Mouse (Mus musculus) lung, embryonic 16.5 days (tissue): ENCODE data around the gene Rab11a. TPM values are rescaled to one million over a fixed set of nuclear protein-coding genes. Genes with fewer than 3 reads are reported as not detected.
A peak's percentile ranks its signal among the peaks of the same experiment; 100 is the strongest.

Source experiments
- ATAC-seq: fragments of 200-750 bp; cut with Nextera tagmentation; 2 replicates; pipeline ENCODE4 v1.8.0; 2017; ENCODE audit warnings: low read depth, mild to moderate bottlenecking, moderate library complexity
- H3K27ac ChIP-seq: fragments of 300-500 bp; sonication (generic); 2 replicates; pipeline ENCODE4 v1.5.1; 2014; ENCODE audit warnings: mild to moderate bottlenecking, control low read depth, low read length
- H3K27me3 ChIP-seq: fragments of 300-500 bp; sonication (generic); 2 replicates; pipeline ENCODE4 v1.6.1; 2014; ENCODE audit warnings: low read depth, low read length, mixed read lengths; ENCODE audit not compliant: control insufficient read depth, insufficient read depth
- H3K36me3 ChIP-seq: fragments of 300-500 bp; sonication (generic); 2 replicates; pipeline ENCODE4 v1.6.1; 2014; ENCODE audit warnings: low read length; ENCODE audit not compliant: control insufficient read depth, insufficient read depth
- H3K4me1 ChIP-seq: fragments of 300-500 bp; sonication (generic); replicated peaks from 2 replicates; pipeline ENCODE4 v1.6.1; 2014; ENCODE audit warnings: low read length, mixed read lengths; ENCODE audit not compliant: control insufficient read depth, insufficient read depth
- H3K4me2 ChIP-seq: fragments of 300-500 bp; sonication (generic); 2 replicates; pipeline ENCODE4 v1.6.1; 2014; ENCODE audit warnings: low read depth, low read length, control low read depth
- H3K4me3 ChIP-seq: fragments of 300-500 bp; sonication (generic); 2 replicates; pipeline ENCODE4 v1.5.1; 2014; ENCODE audit warnings: mild to moderate bottlenecking, low read length, control low read depth
- H3K9ac ChIP-seq: fragments of 300-500 bp; sonication (generic); 2 replicates; pipeline ENCODE4 v1.6.1; 2014; ENCODE audit warnings: low read length, control low read depth
- H3K9me3 ChIP-seq: fragments of 300-500 bp; sonication (generic); 2 replicates; pipeline ENCODE4 v1.6.1; 2016; ENCODE audit warnings: low read length; ENCODE audit not compliant: control insufficient read depth
- WGBS: fragments of 180-500 bp; shearing (Covaris S2); extraction: QIAGEN DNeasy Blood & Tissue Kit; methylation state at CpG from one replicate; pipeline ENCODE4 v1.1.7; 2014; 5-methylcytosine and 5-hydroxymethylcytosine counted together
- polyA plus RNA-seq: library from polyadenylated mRNA; unstranded; fragments of >200 nt; fragmentation: Nextera tagmentation; extraction: Ambion mirVana; gene quantifications from 2 replicates; pipeline ENCODE4 v1.2.1, GENCODE M21; 2015

The Rab11a gene
- polyA plus RNA-seq, 1 experiment from 2014 or later = 360 TPM

- Histone ChIP-seq H3K9me3 (no peaks in the 10 kb centered on the region), H3K27ac (no peak overlapping the region), H3K36me3 (no peaks in the 10 kb centered on the region), H3K4me2 (no peak overlapping the region), H3K4me1 (no peaks in the 10 kb centered on the region), H3K4me3 (no peak overlapping the region), H3K9ac (no peak overlapping the region), H3K27me3 (no peaks in the 10 kb centered on the region)
- 70% methylated on average over 2 of the region's 2 CpGs for WGBS
- no peak for ATAC-seq
Measured at GRCm38 (mm10) chr9:64764824-64765223, 27.3 kb upstream of the Rab11a start.

GRCm38 (mm10) chr9:64758052-64758451 lies 20.5 kb upstream of the Rab11a start:
- Histone ChIP-seq H3K4me1 (no peaks in the 10 kb centered on the region), H3K4me3 (no peak overlapping the region), H3K27me3 (no peaks in the 10 kb centered on the region), H3K9ac (no peak overlapping the region), H3K9me3 (no peaks in the 10 kb centered on the region), H3K27ac (no peak overlapping the region), H3K4me2 (no peak overlapping the region), H3K36me3 (no peaks in the 10 kb centered on the region)
- ATAC-seq = no peak
- 86% methylated on average over 14 of the region's 14 CpGs for WGBS

- Histone ChIP-seq H3K27me3 (no peaks in the 10 kb centered on the region), H3K4me3 (no peak overlapping the region), H3K9ac (no peak overlapping the region), H3K36me3 (no peaks in the 10 kb centered on the region), H3K27ac (no peak overlapping the region), H3K4me2 (no peak overlapping the region), H3K4me1 (no peaks in the 10 kb centered on the region), H3K9me3 (no peaks in the 10 kb centered on the region)
- no peak for ATAC-seq
- WGBS = 82% methylated on average over 5 of the region's 5 CpGs
Measured at GRCm38 (mm10) chr9:64752575-64752974, 15.0 kb upstream of the Rab11a start.

- Histone ChIP-seq H3K27me3 (no peaks in the 10 kb centered on the region), H3K4me3 (no peak overlapping the region), H3K4me2 (no peak overlapping the region), H3K4me1 (no peaks in the 10 kb centered on the region), H3K9me3 (no peaks in the 10 kb centered on the region), H3K9ac (no peak overlapping the region), H3K27ac (no peak overlapping the region), H3K36me3 (no peaks in the 10 kb centered on the region)
- ATAC-seq = no peak
- WGBS = 80% methylated on average over 6 of the region's 6 CpGs
Measured at GRCm38 (mm10) chr9:64749314-64749713, 11.8 kb upstream of the Rab11a start.

GRCm38 (mm10) chr9:64747735-64748134 lies 10.2 kb upstream of the Rab11a start:
- no peaks in the 10 kb centered on the region for H3K4me1 ChIP-seq
- H3K9me3 ChIP-seq = no peaks in the 10 kb centered on the region
- no peak overlapping the region for H3K4me3 ChIP-seq
- H3K36me3 ChIP-seq = no peaks in the 10 kb centered on the region
- H3K9ac ChIP-seq = no peak overlapping the region
- H3K27me3 ChIP-seq = no peaks in the 10 kb centered on the region
- H3K4me2 ChIP-seq = no peak overlapping the region
- 68% methylated on average over 4 of the region's 4 CpGs for WGBS
- H3K27ac ChIP-seq = no peak overlapping the region
- ATAC-seq = no peak

GRCm38 (mm10) chr9:64742453-64742852 lies 4.9 kb upstream of the Rab11a start:
- no peak overlapping the region for H3K4me3 ChIP-seq
- 32% methylated on average over 1 of the region's 1 CpGs for WGBS

GRCm38 (mm10) chr9:64739001-64739400 lies 1.4 kb upstream of the Rab11a start:
- H3K4me2 ChIP-seq = no peak overlapping the region
- no peak overlapping the region for H3K4me3 ChIP-seq
- H3K27me3 ChIP-seq = no peaks in the 10 kb centered on the region
- no peaks in the 10 kb centered on the region for H3K36me3 ChIP-seq
- H3K9ac ChIP-seq = no peak overlapping the region
- no peak overlapping the region for H3K27ac ChIP-seq
- H3K4me1 ChIP-seq = peaks cover 5% of the 10 kb centered on the region; the same call in 1 of the 2 replicates
- ATAC-seq = no peak
- WGBS = 79% methylated on average over 2 of the region's 2 CpGs
- no peaks in the 10 kb centered on the region for H3K9me3 ChIP-seq

More at GRCm38 (mm10) chr9:64742453-64742852, 4.9 kb upstream of the Rab11a start:
- Histone ChIP-seq H3K9me3 (no peaks in the 10 kb centered on the region), H3K27me3 (no peaks in the 10 kb centered on the region), H3K9ac (no peak overlapping the region), H3K36me3 (no peaks in the 10 kb centered on the region), H3K27ac (no peak overlapping the region), H3K4me1 (no peaks in the 10 kb centered on the region), H3K4me2 (no peak overlapping the region)
- no peak for ATAC-seq

GRCm38 (mm10) chr9:64736639-64737405 lies 736 bp downstream of the Rab11a start:
- Histone ChIP-seq H3K9me3 (no peaks in the 10 kb centered on the region), H3K36me3 (no peaks in the 10 kb centered on the region), H3K4me2 (peak overlapping the region; percentile 61), H3K27ac (peak overlapping the region; percentile 96), H3K27me3 (no peaks in the 10 kb centered on the region), H3K9ac (peak overlapping the region; percentile 93), H3K4me3 (peak overlapping the region; percentile 97), H3K4me1 (peaks cover 5% of the 10 kb centered on the region; the same call in 1 of the 2 replicates)
- peak; percentile 75 for ATAC-seq
- WGBS = under 1% methylated on average over 34 of the region's 35 CpGs

GRCm38 (mm10) chr9:64736076-64736638 lies 1.4 kb downstream of the Rab11a start:
- no peaks in the 10 kb centered on the region for H3K27me3 ChIP-seq
- no peaks in the 10 kb centered on the region for H3K9me3 ChIP-seq
- peak overlapping the region; percentile 61 for H3K4me2 ChIP-seq
- peak overlapping the region; percentile 93 for H3K9ac ChIP-seq
- no peak for ATAC-seq
- H3K27ac ChIP-seq = peak overlapping the region; percentile 96
- peaks cover 5% of the 10 kb centered on the region; the same call in 1 of the 2 replicates for H3K4me1 ChIP-seq
- no peaks in the 10 kb centered on the region for H3K36me3 ChIP-seq
- WGBS = 4% methylated on average over 9 of the region's 9 CpGs
- H3K4me3 ChIP-seq = peak overlapping the region; percentile 97
